Mouse (Mus musculus): Measurements from ENCODE around the gene Ccdc141. TPM values are rescaled to one million over a fixed set of nuclear protein-coding genes. Genes with fewer than 3 reads are reported as not detected.

Ccdc141 gene
- polyA plus RNA-seq, 1 experiment from 2014 or later: 9.1 TPM

- no peak overlapping the region for H3K9ac ChIP-seq
- H3K9me3 ChIP-seq: no peaks in the 10 kb centered on the region
- ATAC-seq (ENCODE audit: low read depth): no peak
- peaks cover 5% of the 10 kb centered on the region; the same call in 1 of the 2 replicates for H3K4me1 ChIP-seq (replicated peaks)
- H3K27me3 ChIP-seq: no peaks in the 10 kb centered on the region
- 84% methylated on average over 8 of the region's 8 CpGs for WGBS
- H3K4me3 ChIP-seq: no peak overlapping the region
- H3K4me2 ChIP-seq: no peak overlapping the region
- no peaks in the 10 kb centered on the region for H3K36me3 ChIP-seq
- H3K27ac ChIP-seq (replicated peaks): no peak overlapping the region
These were observed 56.6 kb downstream of the Ccdc141 start for GRCm38 (mm10) chr2:77113867-77114266.

GRCm38 (mm10) chr2:77113026-77113425 lies 57.4 kb downstream of the Ccdc141 start:
- Histone ChIP-seq H3K9me3 (no peaks in the 10 kb centered on the region), H3K9ac (no peak overlapping the region), H3K4me2 (no peak overlapping the region), H3K27me3 (no peaks in the 10 kb centered on the region), H3K27ac (replicated peaks) (no peak overlapping the region), H3K4me1 (replicated peaks) (peaks cover 3% of the 10 kb centered on the region; the same call in 1 of the 2 replicates), H3K36me3 (no peaks in the 10 kb centered on the region), H3K4me3 (no peak overlapping the region)
- no peak for ATAC-seq (ENCODE audit: low read depth)
- WGBS: 91% methylated on average over 5 of the region's 5 CpGs

DNA sequence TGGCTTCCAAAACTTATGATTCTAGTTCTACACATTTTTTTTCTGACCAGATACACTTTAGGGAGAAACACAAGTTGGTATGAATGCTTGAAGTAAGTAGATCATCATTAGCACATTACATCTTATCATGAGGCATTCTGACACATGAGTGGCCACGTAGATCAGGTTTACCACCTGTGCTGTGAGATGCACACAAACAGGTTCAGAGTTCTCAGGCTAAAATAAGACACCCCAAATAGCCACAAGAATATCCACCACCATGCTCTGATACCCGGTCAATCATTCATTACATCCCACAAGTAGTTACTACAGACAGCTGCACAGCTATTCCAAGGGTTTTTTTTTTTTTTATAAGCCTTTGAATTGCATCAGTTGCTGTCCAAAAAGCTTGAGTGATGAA lies 59.3 kb downstream of the Ccdc141 start:
- ATAC-seq (ENCODE audit: low read depth): no peak
- H3K4me3 ChIP-seq: no peak overlapping the region
- H3K36me3 ChIP-seq: no peaks in the 10 kb centered on the region
- H3K4me2 ChIP-seq: no peak overlapping the region
- no peaks in the 10 kb centered on the region for H3K4me1 ChIP-seq (replicated peaks)
- no peaks in the 10 kb centered on the region for H3K9me3 ChIP-seq
- 87% methylated on average over 2 of the region's 2 CpGs for WGBS
- no peaks in the 10 kb centered on the region for H3K27me3 ChIP-seq
- H3K9ac ChIP-seq: no peak overlapping the region
- H3K27ac ChIP-seq (replicated peaks): no peak overlapping the region

DNA sequence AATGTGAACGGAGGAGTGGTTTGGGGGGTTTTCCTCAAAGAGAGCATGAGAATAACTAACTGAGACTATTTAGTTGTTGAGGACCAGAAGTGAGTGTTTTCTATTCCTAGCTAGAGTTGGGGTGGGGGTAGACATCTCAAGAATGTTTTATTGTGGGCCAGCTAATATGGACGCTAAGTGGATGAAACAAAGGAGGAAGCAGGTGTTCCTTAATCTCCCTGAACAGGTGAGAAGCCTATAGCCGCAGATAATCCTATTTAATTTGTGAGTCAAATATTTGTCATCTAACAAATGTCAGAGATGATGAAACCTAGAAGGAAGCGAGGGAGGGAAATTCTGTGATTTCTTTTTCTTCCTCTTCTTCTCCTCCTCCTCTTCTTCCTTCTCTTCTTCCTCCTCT lies 60.1 kb downstream of the Ccdc141 start:
- no peaks in the 10 kb centered on the region for H3K9me3 ChIP-seq
- ATAC-seq (ENCODE audit: low read depth): no peak
- WGBS: 86% methylated on average over 4 of the region's 4 CpGs
- no peak overlapping the region for H3K4me2 ChIP-seq
- no peaks in the 10 kb centered on the region for H3K36me3 ChIP-seq
- no peaks in the 10 kb centered on the region for H3K27me3 ChIP-seq
- no peak overlapping the region for H3K9ac ChIP-seq
- no peak overlapping the region for H3K4me3 ChIP-seq
- no peaks in the 10 kb centered on the region for H3K4me1 ChIP-seq (replicated peaks)
- H3K27ac ChIP-seq (replicated peaks): no peak overlapping the region

DNA sequence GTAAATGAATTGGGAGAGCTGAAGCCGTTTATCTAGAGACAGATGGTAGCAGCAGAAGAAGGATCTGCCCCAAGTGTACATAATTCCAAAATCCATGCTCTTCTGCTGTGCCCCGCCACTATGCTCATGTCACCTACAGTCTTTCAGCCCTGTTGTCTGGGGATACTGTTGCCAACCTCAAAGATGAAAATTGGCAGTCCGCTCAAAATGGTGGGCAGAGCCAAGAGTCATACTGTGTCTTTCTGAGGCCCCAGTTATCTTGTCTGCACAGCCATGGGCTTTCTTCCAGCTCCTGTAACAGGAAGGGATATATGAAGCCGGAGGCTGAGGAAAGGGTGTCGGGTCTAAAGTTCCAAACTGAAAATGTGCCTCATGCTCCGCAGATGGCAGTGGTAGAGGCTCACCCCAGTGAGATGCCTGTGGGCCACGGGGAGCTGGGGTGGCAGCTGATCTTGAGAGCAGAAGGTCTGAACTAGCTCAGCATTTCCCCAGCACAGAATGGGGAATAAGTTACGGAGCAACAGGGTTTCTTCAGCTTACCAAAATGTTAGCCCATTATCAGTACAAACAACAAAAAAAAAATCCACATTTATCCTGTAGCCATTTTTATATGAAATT lies 60.8 kb downstream of the Ccdc141 start:
- Histone ChIP-seq H3K9me3 (no peaks in the 10 kb centered on the region), H3K9ac (no peak overlapping the region), H3K4me2 (no peak overlapping the region), H3K27me3 (no peaks in the 10 kb centered on the region), H3K27ac (replicated peaks) (no peak overlapping the region), H3K4me3 (no peak overlapping the region), H3K4me1 (replicated peaks) (no peaks in the 10 kb centered on the region), H3K36me3 (no peaks in the 10 kb centered on the region)
- ATAC-seq (ENCODE audit: low read depth): no peak
- 91% methylated on average over 8 of the region's 8 CpGs for WGBS

DNA sequence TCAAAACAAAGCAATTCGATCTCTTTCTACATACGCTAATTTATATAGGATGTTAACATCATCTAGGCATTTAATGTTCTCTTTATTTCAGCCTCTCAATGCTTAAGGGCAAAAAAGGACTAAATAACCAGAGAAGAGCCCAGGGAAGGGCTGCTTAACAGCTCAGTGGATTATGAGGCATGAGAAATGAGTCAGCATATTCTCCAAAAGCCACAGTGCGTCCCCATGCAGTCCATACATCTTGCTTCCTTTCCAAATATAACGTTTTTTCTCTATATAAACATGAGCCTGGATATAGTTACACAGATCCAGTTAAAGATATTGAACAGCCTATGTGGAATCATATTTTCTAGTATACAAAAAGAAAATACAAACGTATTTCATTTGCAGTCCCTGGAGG lies 61.9 kb downstream of the Ccdc141 start:
- no peaks in the 10 kb centered on the region for H3K4me1 ChIP-seq (replicated peaks)

DNA sequence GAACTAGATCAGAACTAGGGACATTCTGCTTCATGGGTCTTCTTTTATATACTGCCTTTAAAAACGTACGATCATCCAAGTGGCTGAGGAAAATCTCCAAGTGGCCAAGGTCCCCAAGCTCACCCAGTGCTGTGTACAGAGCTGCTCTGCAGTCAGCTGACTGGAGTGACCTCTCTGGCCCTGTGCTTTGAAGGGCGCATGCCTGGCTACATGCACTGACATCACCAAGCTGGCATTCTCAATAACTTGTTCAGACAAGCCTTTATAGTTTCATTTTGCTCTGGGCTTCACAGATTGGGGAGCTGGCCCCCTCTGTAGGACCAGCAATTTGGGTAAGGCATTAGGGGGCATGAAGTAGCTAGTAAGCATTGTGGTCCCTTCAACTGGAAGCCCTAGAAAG lies 64.3 kb downstream of the Ccdc141 start:
- 94% methylated on average over 3 of the region's 3 CpGs for WGBS
- no peak overlapping the region for H3K4me2 ChIP-seq
- no peaks in the 10 kb centered on the region for H3K27me3 ChIP-seq
- no peaks in the 10 kb centered on the region for H3K36me3 ChIP-seq
- H3K27ac ChIP-seq (replicated peaks): no peak overlapping the region
- no peak overlapping the region for H3K4me3 ChIP-seq
- no peaks in the 10 kb centered on the region for H3K4me1 ChIP-seq (replicated peaks)
- H3K9ac ChIP-seq: no peak overlapping the region
- ATAC-seq (ENCODE audit: low read depth): no peak
- H3K9me3 ChIP-seq: no peaks in the 10 kb centered on the region

More for the DNA sequence above, 61.9 kb downstream of the Ccdc141 start:
- no peaks in the 10 kb centered on the region for H3K36me3 ChIP-seq
- H3K27ac ChIP-seq (replicated peaks): no peak overlapping the region
- H3K9me3 ChIP-seq: no peaks in the 10 kb centered on the region
- no peak overlapping the region for H3K9ac ChIP-seq
- 77% methylated on average over 5 of the region's 5 CpGs for WGBS
- H3K27me3 ChIP-seq: no peaks in the 10 kb centered on the region
- no peak overlapping the region for H3K4me3 ChIP-seq
- H3K4me2 ChIP-seq: no peak overlapping the region
- ATAC-seq (ENCODE audit: low read depth): no peak

DNA sequence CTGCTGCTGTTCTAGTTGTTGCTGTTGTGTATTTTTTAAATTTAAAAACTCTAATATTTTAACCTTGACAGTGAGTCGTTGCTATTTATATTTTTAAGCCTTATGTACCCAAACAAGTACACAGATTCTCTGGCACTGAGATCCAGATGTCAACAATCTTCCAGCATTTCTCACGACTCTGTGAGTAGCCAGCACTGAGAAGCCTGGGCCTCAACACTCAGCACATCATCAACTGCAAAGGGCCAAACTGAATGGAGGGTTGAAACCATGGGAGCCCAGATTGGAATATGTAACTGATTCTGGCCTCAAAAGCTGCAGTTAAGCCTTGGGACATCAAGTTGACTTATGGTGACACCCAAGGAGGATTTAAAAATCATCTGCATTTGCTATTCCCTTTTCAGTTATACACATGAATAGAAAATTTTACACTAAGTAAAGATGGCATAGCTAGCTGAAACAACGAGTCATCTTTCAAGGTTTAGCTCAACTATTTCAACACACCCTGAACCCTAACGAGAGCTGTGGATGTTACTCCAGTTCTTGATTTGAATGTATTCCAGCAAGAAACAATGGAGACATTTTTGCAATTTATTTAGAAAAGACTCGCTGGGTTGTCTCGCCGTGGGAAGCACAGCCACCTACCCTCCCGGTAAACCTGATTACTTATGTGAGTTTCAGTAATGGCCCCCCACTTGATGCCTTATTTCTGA lies 65.3 kb downstream of the Ccdc141 start:
- no peaks in the 10 kb centered on the region for H3K27me3 ChIP-seq
- WGBS: 88% methylated on average over 8 of the region's 8 CpGs
- H3K4me3 ChIP-seq: no peak overlapping the region
- ATAC-seq (ENCODE audit: low read depth): no peak
- no peak overlapping the region for H3K27ac ChIP-seq (replicated peaks)
- H3K36me3 ChIP-seq: no peaks in the 10 kb centered on the region
- no peaks in the 10 kb centered on the region for H3K9me3 ChIP-seq
- H3K9ac ChIP-seq: no peak overlapping the region
- no peak overlapping the region for H3K4me2 ChIP-seq
- no peaks in the 10 kb centered on the region for H3K4me1 ChIP-seq (replicated peaks)

DNA sequence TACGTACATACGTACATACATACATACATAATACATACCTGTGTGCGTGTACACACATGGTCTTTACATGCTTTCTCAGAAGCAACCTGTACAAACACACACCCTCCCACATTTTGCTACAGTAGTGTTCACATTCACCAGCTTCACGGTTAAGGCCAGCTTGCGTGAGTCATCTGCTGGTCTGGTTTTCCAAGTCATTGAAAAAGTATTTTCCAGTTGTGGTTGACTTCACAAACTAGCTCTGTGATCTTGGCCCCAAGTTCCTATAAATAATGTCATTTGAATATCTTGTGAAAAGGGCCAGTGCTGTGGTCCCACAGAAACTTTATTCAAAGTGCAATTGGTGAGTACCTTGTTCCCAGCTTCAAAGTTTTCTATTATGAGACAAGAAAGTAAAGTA lies 67.9 kb downstream of the Ccdc141 start:
- Histone ChIP-seq H3K4me1 (replicated peaks) (no peaks in the 10 kb centered on the region), H3K9me3 (no peaks in the 10 kb centered on the region), H3K9ac (no peak overlapping the region), H3K4me3 (no peak overlapping the region), H3K36me3 (no peaks in the 10 kb centered on the region), H3K4me2 (no peak overlapping the region), H3K27ac (replicated peaks) (no peak overlapping the region), H3K27me3 (no peaks in the 10 kb centered on the region)
- WGBS: 83% methylated on average over 5 of the region's 5 CpGs
- no peak for ATAC-seq (ENCODE audit: low read depth)

- H3K36me3 ChIP-seq: no peaks in the 10 kb centered on the region
- H3K4me1 ChIP-seq (replicated peaks): no peaks in the 10 kb centered on the region
- H3K27ac ChIP-seq (replicated peaks): no peak overlapping the region
- H3K9me3 ChIP-seq: no peaks in the 10 kb centered on the region
- H3K4me3 ChIP-seq: no peak overlapping the region
- 90% methylated on average over 2 of the region's 2 CpGs for WGBS
- H3K4me2 ChIP-seq: no peak overlapping the region
- no peaks in the 10 kb centered on the region for H3K27me3 ChIP-seq
- H3K9ac ChIP-seq: no peak overlapping the region
- ATAC-seq (ENCODE audit: low read depth): no peak
These were observed 70.6 kb downstream of the Ccdc141 start for GRCm38 (mm10) chr2:77099814-77100213.

DNA sequence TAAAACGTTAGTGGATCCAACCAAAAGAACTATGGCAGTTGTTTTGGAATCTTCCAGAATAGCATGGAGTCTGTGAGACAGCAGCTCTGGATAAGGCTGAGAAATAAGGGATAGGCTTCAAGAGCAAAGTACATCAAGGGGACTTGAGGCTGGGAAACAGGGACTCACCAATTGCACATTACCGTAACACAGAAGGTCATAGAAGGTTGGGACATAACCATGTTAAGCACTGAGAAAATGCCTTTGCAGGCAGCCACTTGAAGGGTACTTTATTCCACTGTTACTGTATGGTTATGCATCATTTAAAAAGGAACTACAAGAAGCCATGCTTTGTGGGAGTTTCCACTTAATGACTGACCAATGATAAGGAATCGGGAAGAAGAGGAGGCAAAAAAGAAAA lies 71.7 kb downstream of the Ccdc141 start:
- Histone ChIP-seq H3K27me3 (no peaks in the 10 kb centered on the region), H3K4me1 (replicated peaks) (no peaks in the 10 kb centered on the region), H3K4me3 (no peak overlapping the region), H3K36me3 (no peaks in the 10 kb centered on the region), H3K9ac (no peak overlapping the region), H3K9me3 (no peaks in the 10 kb centered on the region), H3K4me2 (no peak overlapping the region), H3K27ac (replicated peaks) (no peak overlapping the region)
- 86% methylated on average over 3 of the region's 3 CpGs for WGBS
- no peak for ATAC-seq (ENCODE audit: low read depth)

- no peaks in the 10 kb centered on the region for H3K4me1 ChIP-seq (replicated peaks)
- no peak overlapping the region for H3K4me3 ChIP-seq
- H3K27me3 ChIP-seq: no peaks in the 10 kb centered on the region
- H3K4me2 ChIP-seq: no peak overlapping the region
- H3K36me3 ChIP-seq: no peaks in the 10 kb centered on the region
- H3K9me3 ChIP-seq: no peaks in the 10 kb centered on the region
- no peak overlapping the region for H3K27ac ChIP-seq (replicated peaks)
- 88% methylated on average over 4 of the region's 4 CpGs for WGBS
- ATAC-seq (ENCODE audit: low read depth): no peak
- H3K9ac ChIP-seq: no peak overlapping the region
These were observed 78.7 kb downstream of the Ccdc141 start for GRCm38 (mm10) chr2:77091749-77092148.

GRCm38 (mm10) chr2:77085313-77085712 lies 85.1 kb downstream of the Ccdc141 start:
- no peak overlapping the region for H3K9ac ChIP-seq
- H3K27ac ChIP-seq (replicated peaks): no peak overlapping the region
- no peaks in the 10 kb centered on the region for H3K27me3 ChIP-seq
- H3K4me1 ChIP-seq (replicated peaks): no peaks in the 10 kb centered on the region
- H3K4me2 ChIP-seq: no peak overlapping the region
- ATAC-seq (ENCODE audit: low read depth): no peak; the same call in 1 of the 2 replicates
- H3K4me3 ChIP-seq: no peak overlapping the region
- no peaks in the 10 kb centered on the region for H3K9me3 ChIP-seq
- no peaks in the 10 kb centered on the region for H3K36me3 ChIP-seq

Data from neural tube, embryonic 13.5 days (tissue).